Mouse (Mus musculus): ENCODE results near the gene Prep. TPM values are rescaled to one million over a fixed set of nuclear protein-coding genes. Genes with fewer than 3 reads are reported as not detected.
A peak's percentile ranks its signal among the peaks of the same experiment; 100 is the strongest.

Prep gene
- polyA plus RNA-seq, 1 experiment from 2014 or later: 24.7 TPM

GRCm38 (mm10) chr10:45130004-45130403 is 63.0 kb downstream of the Prep start:
- no peak overlapping the region for H3K9ac ChIP-seq
- H3K27me3 ChIP-seq (replicated peaks): no peaks in the 10 kb centered on the region
- no peak for ATAC-seq (replicated peaks)
- peak overlapping the region; percentile 20; the same call in 1 of the 2 replicates for H3K27ac ChIP-seq
- H3K4me2 ChIP-seq: no peak overlapping the region
- 91% methylated on average over 6 of the region's 6 CpGs for WGBS
- peaks cover 3% of the 10 kb centered on the region; the same call in 1 of the 2 replicates for H3K36me3 ChIP-seq (replicated peaks)
- H3K9me3 ChIP-seq: no peaks in the 10 kb centered on the region
- no peaks in the 10 kb centered on the region for H3K4me1 ChIP-seq
- H3K4me3 ChIP-seq: no peak overlapping the region

- no peak overlapping the region for H3K9ac ChIP-seq
- no peak overlapping the region for H3K27ac ChIP-seq
- H3K36me3 ChIP-seq (replicated peaks): no peaks in the 10 kb centered on the region
- H3K4me2 ChIP-seq: no peak overlapping the region
- H3K9me3 ChIP-seq: no peaks in the 10 kb centered on the region
- H3K4me1 ChIP-seq: peaks cover 2% of the 10 kb centered on the region; the same call in 1 of the 2 replicates
- no peaks in the 10 kb centered on the region for H3K27me3 ChIP-seq (replicated peaks)
- peak; percentile 13; the same call in 1 of the 2 replicates for ATAC-seq (replicated peaks)
- H3K4me3 ChIP-seq: no peak overlapping the region
- WGBS: 78% methylated on average over 4 of the region's 4 CpGs
Observed at GRCm38 (mm10) chr10:45132371-45132770, 65.4 kb downstream of the Prep start.

- no peaks in the 10 kb centered on the region for H3K27me3 ChIP-seq (replicated peaks)
- 89% methylated on average over 7 of the region's 7 CpGs for WGBS
- no peaks in the 10 kb centered on the region for H3K36me3 ChIP-seq (replicated peaks)
- no peak overlapping the region for H3K9ac ChIP-seq
- H3K9me3 ChIP-seq: no peaks in the 10 kb centered on the region
- peaks cover 4% of the 10 kb centered on the region; the same call in 1 of the 2 replicates for H3K4me1 ChIP-seq
- ATAC-seq (replicated peaks): no peak
- no peak overlapping the region for H3K27ac ChIP-seq
- H3K4me3 ChIP-seq: no peak overlapping the region
- H3K4me2 ChIP-seq: no peak overlapping the region
Observed at GRCm38 (mm10) chr10:45136806-45137205, 69.8 kb downstream of the Prep start.

- no peak overlapping the region for H3K4me3 ChIP-seq
- no peaks in the 10 kb centered on the region for H3K27me3 ChIP-seq (replicated peaks)
- no peak for ATAC-seq (replicated peaks)
- 47% methylated on average over 4 of the region's 4 CpGs for WGBS
- H3K27ac ChIP-seq: no peak overlapping the region
- H3K9me3 ChIP-seq: no peaks in the 10 kb centered on the region
- no peaks in the 10 kb centered on the region for H3K36me3 ChIP-seq (replicated peaks)
- H3K9ac ChIP-seq: no peak overlapping the region
- peaks cover 4% of the 10 kb centered on the region; the same call in 1 of the 2 replicates for H3K4me1 ChIP-seq
- no peak overlapping the region for H3K4me2 ChIP-seq
Observed at GRCm38 (mm10) chr10:45139910-45140309, 72.9 kb downstream of the Prep start.

- peaks cover 4% of the 10 kb centered on the region; the same call in 1 of the 2 replicates for H3K4me1 ChIP-seq
- 79% methylated on average over 7 of the region's 7 CpGs for WGBS
- H3K9ac ChIP-seq: no peak overlapping the region
Observed at GRCm38 (mm10) chr10:45140474-45141212, 73.6 kb downstream of the Prep start.

GRCm38 (mm10) chr10:45142359-45142758 is 75.4 kb downstream of the Prep start:
- Histone ChIP-seq H3K4me3 (no peak overlapping the region), H3K4me2 (no peak overlapping the region), H3K4me1 (peaks cover 11% of the 10 kb centered on the region), H3K27ac (no peak overlapping the region), H3K36me3 (replicated peaks) (no peaks in the 10 kb centered on the region), H3K9me3 (no peaks in the 10 kb centered on the region), H3K9ac (no peak overlapping the region), H3K27me3 (replicated peaks) (no peaks in the 10 kb centered on the region)
- ATAC-seq (replicated peaks): no peak
- 88% methylated on average over 5 of the region's 5 CpGs for WGBS

More at GRCm38 (mm10) chr10:45140474-45141212, 73.6 kb downstream of the Prep start:
- Histone ChIP-seq H3K9me3 (no peaks in the 10 kb centered on the region), H3K27me3 (replicated peaks) (no peaks in the 10 kb centered on the region), H3K27ac (no peak overlapping the region), H3K4me2 (no peak overlapping the region), H3K4me3 (no peak overlapping the region), H3K36me3 (replicated peaks) (no peaks in the 10 kb centered on the region)
- ATAC-seq (replicated peaks): no peak

GRCm38 (mm10) chr10:45144038-45144817 is 77.2 kb downstream of the Prep start:
- no peak overlapping the region for H3K4me2 ChIP-seq
- H3K9ac ChIP-seq: no peak overlapping the region
- H3K4me1 ChIP-seq: peaks cover 15% of the 10 kb centered on the region
- H3K9me3 ChIP-seq: no peaks in the 10 kb centered on the region
- no peaks in the 10 kb centered on the region for H3K27me3 ChIP-seq (replicated peaks)
- no peak overlapping the region for H3K27ac ChIP-seq
- no peaks in the 10 kb centered on the region for H3K36me3 ChIP-seq (replicated peaks)
- ATAC-seq (replicated peaks): no peak
- 85% methylated on average over 6 of the region's 6 CpGs for WGBS
- H3K4me3 ChIP-seq: no peak overlapping the region

- Histone ChIP-seq H3K36me3 (replicated peaks) (no peaks in the 10 kb centered on the region; the same call in 1 of the 2 replicates), H3K4me2 (no peak overlapping the region), H3K9me3 (no peaks in the 10 kb centered on the region), H3K4me3 (no peak overlapping the region), H3K27me3 (replicated peaks) (no peaks in the 10 kb centered on the region), H3K4me1 (peaks cover 19% of the 10 kb centered on the region), H3K9ac (no peak overlapping the region), H3K27ac (peak overlapping the region; percentile 46)
- WGBS: 14% methylated on average over 6 of the region's 6 CpGs
- ATAC-seq (replicated peaks): no peak; the same call in 1 of the 2 replicates
Observed at GRCm38 (mm10) chr10:45146821-45147220, 79.8 kb downstream of the Prep start.

- ATAC-seq (replicated peaks): no peak
- Histone ChIP-seq H3K9me3 (no peaks in the 10 kb centered on the region), H3K9ac (no peak overlapping the region), H3K27ac (no peak overlapping the region), H3K27me3 (replicated peaks) (no peaks in the 10 kb centered on the region), H3K4me1 (peaks cover 19% of the 10 kb centered on the region), H3K4me2 (no peak overlapping the region), H3K4me3 (no peak overlapping the region), H3K36me3 (replicated peaks) (peaks cover 18% of the 10 kb centered on the region)
- 51% methylated on average over 5 of the region's 5 CpGs for WGBS
Observed at GRCm38 (mm10) chr10:45151137-45151536, 84.1 kb downstream of the Prep start.

GRCm38 (mm10) chr10:45151771-45152692 is 85.0 kb downstream of the Prep start:
- Histone ChIP-seq H3K4me3 (no peak overlapping the region), H3K9me3 (no peaks in the 10 kb centered on the region), H3K4me2 (no peak overlapping the region), H3K27me3 (replicated peaks) (no peaks in the 10 kb centered on the region), H3K36me3 (replicated peaks) (peaks cover 21% of the 10 kb centered on the region), H3K9ac (no peak overlapping the region), H3K27ac (no peak overlapping the region; the same call in 1 of the 2 replicates), H3K4me1 (peaks cover 14% of the 10 kb centered on the region)
- peak; percentile 53; the same call in 1 of the 2 replicates for ATAC-seq (replicated peaks)
- 79% methylated on average over 12 of the region's 12 CpGs for WGBS

GRCm38 (mm10) chr10:45154557-45155060 is 87.6 kb downstream of the Prep start:
- Histone ChIP-seq H3K27me3 (replicated peaks) (no peaks in the 10 kb centered on the region), H3K36me3 (replicated peaks) (peaks cover 36% of the 10 kb centered on the region), H3K27ac (no peak overlapping the region), H3K9me3 (no peaks in the 10 kb centered on the region), H3K4me1 (0 out of 2 replicates have a peak, but pooled peaks cover 4% of the 10 kb centered on the region), H3K4me2 (no peak overlapping the region), H3K9ac (no peak overlapping the region), H3K4me3 (no peak overlapping the region)
- WGBS: 95% methylated on average over 14 of the region's 14 CpGs
- no peak for ATAC-seq (replicated peaks)
